Mouse (Mus musculus) kidney, postnatal 36 days (tissue): Measurements from ENCODE around the gene Nutm1.
A peak's percentile ranks its signal among the peaks of the same experiment; 100 is the strongest.

Source experiments
- DNase-seq, 2 experiments: peaks; one replicate each; pipeline ENCODE4 v3.0.0; 2021 to 2022; ENCODE audit warnings: mixed read lengths in 2 of 2

The Nutm1 gene

DNA sequence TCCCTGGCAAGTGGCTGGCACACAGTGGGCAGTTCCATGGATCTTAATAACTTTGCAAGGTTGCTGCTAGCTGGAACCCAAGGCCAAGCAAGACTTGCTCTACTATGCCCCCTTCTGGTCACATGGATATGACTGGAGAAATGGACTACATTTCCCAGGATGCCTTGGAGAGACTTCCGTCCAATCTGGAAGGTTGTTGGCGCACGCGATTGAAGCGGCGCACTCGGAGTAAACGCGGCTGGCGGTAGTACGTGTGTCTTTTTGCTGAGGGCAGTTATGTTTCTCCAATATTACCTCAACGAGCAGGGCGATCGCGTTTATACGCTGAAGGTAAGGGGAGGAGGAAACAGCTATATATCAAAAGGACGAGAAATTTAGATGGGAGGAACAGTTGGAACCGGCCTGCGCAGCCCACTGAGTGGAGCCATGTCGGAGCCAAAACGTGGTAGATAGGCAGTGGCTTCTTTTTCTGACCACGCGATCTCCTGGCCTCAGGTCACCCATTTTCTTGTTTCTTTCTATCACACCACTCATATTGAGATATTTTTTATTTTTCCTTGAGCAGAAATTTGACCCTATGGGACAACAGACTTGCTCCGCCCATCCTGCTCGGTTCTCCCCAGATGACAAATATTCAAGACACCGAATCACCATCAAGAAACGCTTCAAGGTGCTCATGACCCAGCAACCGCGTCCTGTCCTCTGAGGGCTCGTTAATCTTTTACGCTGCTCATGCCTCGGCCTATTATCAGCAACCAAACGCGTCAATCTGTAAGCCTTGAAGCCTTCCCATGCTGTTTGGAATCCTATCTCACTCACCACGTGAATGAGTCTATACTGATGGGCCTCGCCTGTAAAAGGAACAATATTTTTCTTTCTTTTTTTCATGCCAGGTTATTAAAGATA lies 2.9 kb upstream of the Nutm1 start, which contains the start of gene Nop10:
Nop10 (plus strand) TSS at position 179 of the 906 bp plus-strand sequence.
- peak; percentile 87 for DNase-seq

DNA sequence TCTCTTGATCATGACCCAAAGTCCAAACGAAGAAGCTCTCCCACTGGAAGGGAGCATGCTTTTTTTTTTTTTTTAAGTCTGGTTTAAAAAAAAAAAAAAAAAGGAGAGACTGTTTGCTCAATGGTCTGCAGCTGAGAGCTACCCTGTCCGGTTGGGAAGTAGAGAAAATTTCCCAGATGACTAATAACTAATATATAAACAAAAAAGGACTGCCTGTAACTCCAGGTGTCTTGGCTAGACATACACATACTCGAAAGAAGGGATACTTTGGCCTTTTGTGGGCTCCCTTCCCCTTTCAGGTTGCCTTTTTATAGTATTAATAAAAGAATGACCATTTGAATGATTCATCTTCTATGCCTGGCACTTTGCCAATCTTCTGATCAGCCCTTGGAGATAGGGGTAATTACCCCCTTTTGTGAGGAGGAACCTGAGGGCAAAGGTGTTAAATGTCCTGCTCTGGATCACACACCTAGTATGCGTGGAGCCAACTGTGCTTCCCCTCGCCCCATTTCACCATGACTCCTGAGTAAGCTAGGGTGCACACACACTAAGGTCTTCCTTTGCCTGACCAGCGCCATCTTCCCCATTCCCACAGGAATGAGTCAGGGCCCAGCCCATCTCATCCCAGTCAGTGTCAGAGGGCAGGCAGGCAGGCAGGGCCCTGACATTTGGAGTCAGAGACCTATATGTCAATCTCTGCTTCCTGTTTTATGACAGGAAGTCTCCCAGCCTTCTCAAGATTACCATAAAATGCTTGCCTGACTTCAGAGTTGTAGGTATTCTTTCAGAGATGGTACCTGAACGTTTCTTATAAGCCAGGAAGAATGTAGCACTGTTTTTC lies 4.2 kb downstream of the Nutm1 start:
- no peak for DNase-seq

DNA sequence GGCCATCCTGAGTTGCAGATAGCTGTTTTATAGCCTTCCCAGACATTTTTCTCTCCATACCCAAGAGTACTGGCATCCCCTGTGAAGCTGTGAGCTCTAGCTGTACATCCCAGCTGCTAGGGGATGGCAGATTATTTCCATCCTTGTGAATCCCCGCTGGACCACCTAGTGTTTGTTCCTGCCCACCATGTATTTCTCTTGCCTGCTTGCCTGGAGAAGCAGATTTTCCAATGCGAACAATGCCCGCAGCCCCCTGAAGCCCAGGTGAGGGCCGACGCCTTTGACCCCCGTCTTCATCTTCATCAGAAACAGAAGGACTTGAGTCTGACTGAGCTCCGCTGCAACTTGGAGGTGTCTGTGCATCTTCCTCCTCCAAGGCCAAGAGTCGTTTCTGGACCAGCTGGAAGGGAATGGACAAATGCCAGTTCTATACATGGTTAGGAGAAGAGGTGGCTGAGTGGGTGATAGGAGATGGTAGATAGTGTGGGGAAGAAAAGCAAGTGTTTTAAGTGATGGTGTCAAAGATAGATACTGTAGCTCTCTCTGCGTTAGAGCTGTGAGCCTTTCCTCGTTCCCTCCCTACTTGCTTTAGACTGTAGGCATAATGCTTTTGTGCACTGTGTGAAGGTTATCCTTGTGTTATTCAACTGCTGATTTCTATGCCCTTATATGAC lies 9.2 kb downstream of the Nutm1 start:
- no peak for DNase-seq

DNA sequence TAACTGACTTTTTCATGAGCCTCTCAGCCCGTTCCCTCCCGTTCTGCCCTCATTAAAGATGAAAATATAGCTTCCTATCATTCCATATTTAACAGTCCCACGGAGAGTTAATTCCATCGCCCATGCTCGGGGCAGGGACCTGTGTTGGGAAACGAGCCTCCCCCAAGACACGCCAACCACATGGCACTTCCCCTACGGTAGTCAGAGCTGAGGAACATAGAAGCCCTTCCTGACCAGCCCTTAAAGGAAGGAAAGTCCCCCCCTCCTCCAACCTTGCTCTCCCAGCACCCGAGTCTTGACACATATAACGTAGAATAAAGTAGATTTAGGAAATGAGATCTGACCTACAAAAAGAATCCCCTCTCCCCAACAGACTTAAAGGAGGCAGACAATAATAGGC lies 11.8 kb downstream of the Nutm1 start:
- DNase-seq, result no peak

DNA sequence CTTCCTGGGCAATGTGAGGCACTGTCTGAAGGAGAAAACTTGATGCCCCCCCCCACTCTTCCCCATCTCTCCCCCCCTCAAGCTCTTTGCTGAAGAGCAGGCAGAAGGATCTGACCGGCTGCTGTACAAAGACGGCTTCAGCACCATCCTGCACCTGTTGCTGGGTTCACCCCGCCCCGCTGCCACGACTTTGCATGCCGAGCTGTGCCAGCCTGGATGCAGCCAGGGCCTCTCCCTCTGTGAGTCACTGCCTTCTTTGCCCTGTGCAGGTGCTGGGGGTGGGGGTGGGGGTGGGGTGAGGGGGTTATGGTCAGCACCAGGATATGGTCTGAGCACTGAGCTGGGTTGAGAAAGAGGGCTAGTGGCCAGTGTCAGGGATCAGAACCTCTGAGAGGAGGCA lies 12.9 kb downstream of the Nutm1 start:
- DNase-seq, result no peak

DNA sequence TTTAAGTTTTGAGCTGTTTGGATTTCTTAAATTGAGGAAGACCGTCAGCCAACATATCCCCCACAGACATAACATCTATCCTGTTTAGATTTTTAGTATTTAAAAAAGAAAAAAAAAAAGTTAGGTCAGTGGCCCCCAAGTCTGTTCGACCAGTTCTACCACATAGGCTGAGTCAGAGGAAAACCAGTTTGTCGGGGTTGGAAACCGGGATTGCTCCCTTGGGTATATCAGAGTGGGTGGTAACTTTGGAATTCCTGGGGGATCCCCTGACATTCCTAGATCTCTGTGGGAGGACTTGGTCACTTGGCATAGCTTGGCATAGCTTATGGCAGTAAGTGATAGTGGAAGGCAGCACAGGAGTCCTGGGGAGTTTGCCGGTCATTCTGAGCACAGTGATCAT lies 13.8 kb downstream of the Nutm1 start:
- no peak for DNase-seq

DNA sequence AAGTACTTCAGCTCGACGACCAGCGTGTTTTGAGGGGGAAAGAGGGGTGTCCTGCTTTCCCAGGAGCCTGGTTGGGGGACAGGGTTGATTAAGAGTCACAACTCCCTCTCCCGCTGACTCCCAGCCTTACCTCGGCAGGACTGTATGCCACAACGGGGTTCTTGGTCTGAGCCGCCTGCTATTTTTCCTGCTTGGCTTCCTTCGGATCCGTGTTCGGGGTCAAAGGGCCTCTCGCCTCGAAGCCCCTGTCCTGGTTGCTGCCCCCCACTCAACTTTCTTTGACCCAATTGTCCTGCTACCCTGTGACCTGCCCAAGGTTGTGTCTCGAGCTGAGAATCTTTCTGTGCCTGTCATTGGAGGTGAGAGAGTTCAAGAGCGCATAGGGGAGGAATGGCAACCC lies 17.3 kb downstream of the Nutm1 start:
- no peak for DNase-seq

DNA sequence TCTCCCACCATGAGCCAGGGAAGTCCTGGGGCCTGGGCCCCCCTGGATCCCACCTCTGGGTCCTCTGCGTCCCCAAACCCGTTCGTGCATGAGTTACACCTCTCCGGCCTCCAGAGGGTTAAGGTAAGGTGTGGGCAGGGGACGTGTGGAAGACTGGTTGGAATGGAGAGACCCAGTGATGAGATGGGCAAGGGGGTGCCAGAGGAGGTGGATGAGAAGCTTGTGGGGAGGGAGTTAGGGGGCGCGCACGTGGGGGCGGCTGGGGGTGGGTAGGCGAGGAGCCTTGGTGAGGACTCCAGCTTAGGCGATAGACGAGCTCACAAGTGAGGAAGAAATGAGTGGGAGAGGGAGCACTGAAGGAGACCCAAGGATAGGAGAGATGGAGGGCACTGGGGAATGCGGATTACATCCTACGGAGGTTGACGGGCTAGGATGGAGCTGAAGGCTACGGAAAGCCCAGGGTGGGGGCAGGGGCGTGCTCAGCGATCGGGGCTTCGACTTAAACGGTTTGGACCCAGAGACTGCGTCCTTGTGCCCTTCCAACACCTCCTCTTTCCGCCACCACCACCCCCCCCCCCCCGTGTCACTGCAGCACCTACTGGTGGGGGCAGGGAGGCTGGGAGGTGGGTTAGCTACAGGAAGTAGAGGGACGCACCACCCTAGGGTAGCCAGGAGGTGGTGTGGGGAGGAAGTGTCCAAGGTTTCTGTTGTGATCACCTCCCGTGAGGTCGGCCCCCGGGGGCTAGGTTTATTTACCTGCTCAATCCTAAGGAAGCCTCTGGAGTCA lies 19.0 kb downstream of the Nutm1 start:
- peak in 1 of 2 experiments; percentile 36 for DNase-seq

DNA sequence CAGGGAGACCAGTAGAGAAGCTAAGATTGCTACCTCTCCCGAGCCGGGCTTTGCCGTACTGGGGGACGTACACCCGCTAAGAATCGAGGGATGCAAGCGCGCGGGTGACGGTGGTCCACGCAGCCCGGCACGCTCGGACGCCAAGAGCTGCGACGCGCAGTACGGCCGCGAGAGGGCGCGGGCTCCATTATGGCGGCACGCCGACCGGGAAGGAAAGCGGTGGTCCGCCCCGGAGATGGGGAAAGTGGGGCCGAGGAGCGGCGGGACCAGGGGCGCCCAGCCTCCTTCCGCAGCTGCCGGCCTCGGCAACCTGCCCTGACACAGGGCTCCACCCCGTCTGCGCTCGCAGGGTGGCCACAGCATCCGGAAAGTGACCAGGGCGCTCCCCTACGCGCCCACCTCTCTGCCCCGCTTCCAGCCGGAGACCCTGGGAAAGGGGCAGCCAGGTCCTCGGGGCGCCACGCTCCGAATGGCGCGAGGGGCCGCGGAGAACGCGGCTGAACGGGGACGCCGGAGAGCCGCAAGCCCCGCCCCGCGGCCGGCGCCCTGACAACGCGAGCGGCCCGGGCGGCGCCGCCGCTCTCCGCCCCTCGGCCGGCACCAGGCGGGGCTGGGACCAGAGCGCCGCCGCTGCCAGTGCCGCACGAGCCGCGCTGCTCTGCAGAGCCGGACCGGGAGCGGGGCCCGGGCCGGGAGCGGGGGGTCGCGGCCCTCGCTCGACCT lies 19.7 kb downstream of the Nutm1 start, which contains the start of gene Lpcat4:
Lpcat4 (plus strand) TSS at position 257 of the 723 bp plus-strand sequence.
- peak; percentile 80 to 92 for DNase-seq

DNA sequence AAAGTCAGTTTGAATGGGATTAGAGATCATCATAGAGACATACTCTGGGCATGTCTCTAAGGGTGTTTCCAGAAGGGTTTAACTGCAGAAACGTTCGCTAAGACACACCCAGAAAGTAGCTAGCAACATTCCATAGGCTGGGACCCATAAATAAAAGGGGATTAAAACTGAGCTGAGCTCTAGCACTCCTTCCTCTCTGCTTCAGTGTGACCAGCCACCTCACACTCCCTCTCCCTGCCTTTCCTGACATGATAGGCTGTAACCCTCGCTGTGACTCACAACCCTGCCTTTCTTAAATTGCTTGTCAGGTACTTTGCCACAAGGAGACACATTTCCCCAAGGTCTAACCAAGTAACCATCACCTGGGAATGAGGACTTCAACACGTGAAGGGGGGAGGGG lies 21.1 kb downstream of the Nutm1 start:
- no peak for DNase-seq

DNA sequence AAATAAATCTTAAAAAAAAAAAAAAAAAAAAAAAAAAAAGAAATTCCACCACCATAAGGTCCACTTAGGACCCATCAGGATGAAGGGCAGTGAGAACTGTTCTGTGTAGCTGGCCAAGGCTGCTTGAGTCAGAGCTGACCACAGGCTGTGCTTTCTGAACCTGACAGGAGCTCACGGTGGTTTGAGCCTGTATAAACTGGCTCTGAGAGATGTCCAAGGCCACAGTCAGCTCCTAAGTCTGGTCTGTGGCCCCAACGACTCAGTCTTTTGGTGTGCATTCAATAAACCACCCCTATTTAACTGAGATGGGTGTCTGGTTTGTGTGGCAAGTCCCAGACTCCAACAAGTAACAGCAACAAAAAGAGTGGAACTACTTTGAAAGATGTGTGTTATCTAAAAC lies 22.5 kb downstream of the Nutm1 start:
- DNase-seq, result no peak

DNA sequence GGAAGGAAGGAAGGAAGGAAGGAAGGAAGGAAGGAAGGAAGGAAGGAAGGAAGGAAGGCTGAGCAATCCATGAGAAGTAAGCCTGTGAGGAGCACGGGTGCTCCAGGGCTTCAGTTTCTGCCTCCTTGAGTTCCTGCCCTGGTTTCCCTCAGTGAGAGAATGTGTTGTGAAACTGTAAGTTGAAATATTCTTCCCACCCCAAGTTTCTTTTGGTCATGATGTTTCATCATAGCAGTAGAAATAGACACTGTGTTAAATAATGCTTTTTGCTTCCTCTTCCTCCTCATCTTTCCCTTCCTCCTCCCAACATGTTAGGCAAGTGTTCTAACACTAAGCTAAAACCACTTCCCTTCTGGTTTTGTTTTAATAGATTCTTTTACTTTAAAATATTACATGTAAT lies 26.5 kb downstream of the Nutm1 start:
- no peak for DNase-seq

DNA sequence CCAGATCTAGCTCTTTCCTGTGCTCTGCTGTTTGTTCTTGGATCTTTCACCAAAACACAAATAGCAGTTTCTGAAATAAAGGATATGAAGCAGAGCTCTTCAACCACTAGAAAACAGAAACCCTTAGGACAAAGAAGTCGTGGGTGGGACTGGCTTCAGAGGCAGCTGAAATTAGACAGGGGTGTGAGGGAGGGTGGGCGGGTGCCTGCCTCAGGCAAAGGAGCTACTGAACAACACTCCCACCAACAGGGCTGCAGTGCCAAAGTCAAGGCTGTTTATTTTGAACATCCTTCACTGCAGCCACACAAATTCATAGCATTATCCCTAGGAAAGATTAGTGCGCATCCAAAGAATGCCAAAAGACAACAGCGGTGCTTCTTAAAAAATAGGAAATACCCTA lies 34.7 kb downstream of the Nutm1 start:
- no peak for DNase-seq

DNA sequence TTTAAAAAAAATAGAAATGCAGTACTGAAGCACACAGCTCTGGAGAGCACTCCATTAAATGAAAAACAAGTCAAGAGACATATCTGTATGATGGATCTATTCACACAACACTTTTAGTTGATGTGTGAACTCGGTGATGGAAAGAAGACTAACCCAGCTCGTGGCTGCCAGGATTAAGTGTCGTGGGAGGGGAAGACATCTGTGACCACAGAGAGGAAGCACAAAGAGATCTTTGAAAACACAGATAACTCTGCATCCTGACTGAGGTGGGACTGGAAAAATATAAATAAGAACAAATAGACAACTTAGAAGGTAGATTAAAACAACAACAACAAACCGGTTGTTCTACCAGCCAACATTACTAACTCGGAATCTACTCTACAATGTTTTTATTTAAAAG lies 36.5 kb downstream of the Nutm1 start:
- DNase-seq, result no peak

DNA sequence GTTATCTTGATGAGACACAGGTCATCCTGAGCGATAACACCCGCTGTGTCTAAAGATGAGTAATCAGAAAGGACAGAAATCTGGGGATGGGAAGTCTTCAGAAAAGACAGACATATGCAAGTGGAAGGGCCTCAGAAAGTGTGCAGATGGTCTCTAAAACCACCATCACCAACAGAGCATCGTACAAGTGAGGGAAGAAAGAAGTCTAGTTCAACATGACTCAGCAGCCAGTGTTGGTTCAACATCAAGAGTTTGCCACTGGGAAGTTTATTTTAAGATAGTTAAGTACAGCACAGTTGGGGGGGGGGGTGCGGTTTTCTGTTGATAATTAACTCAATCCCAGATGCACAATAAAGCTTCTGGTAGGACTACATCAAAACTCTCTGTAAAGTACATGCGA lies 38.2 kb downstream of the Nutm1 start:
- DNase-seq, result no peak

DNA sequence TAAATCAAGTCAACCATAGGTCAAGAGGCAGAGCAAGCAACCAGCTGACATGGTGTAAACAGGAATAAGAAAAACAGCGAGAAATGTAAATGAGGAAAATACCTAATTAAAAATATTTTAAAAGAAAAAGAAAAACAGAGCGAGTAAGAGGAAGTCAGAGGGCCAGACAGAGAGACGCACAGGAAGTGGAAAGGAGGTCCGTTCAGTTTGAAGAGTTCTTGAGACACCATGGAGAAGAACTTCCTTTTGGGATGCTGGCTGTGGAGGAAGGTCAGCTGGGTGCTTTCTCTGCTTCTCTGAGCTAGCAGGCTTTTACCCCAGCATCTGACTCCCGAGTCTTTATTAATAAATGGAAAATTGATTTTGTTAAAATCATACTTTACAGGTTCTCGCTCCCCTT lies 41.5 kb downstream of the Nutm1 start:
- DNase-seq, result no peak

DNA sequence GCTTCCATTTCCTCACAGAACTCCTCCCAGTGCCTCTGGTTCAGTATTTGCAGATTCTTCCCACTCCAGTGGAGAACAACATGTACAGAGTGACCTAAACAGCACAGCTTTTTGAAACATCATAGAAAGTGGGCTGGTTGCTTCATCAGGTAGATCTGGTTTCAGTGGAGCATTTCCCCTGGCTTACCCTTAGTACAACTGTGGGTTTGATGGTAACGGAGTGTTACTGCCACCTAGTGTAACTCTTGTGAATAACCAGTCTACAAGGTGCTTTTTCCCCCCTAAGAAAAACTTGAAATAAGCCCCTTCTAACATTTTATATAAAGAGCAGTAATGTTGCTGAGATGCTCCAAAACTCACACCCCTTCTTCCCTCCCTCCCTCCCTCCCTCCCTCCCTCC lies 43.1 kb downstream of the Nutm1 start:
- peak in 1 of 2 experiments; percentile 12 for DNase-seq

DNA sequence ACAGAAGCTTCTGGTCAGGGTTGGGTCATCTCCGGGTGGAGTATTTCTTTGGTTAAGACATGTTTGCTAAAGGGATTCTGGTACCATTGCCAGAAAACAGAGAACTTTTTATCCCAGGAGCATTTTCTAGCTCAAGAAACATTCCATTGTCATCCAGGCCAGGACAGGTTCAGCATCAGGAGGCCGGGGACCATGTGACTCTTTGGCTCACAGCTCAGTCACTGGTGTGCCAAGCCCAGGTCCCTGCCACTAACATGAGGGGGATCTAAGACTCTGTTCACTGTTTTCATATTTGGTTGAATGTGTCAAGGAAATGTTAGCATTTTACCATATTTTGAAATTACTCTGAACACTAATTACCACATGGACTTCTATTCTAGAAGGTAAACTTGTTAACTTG lies 48.4 kb downstream of the Nutm1 start:
- DNase-seq, result no peak

DNA sequence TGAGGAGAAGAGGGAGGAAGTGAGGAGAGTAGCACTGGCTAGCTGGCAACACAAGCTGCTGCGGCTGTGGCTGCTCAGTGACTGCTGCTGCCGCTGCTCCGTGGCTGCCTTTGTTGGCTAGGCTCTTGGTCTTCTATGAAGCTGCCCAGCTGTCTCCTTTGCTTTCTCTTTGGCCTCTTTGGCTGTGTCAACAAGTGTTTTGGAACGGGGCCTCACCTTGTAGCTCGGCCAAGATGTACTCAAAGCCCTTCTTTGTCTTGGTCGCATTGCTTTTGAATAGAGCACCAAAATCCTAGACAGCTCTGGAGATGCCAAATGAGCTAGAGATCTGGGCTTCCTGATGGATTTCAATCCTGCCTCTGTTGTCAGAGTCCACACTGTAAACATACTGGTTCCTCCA lies 48.9 kb downstream of the Nutm1 start:
- DNase-seq, result no peak

DNA sequence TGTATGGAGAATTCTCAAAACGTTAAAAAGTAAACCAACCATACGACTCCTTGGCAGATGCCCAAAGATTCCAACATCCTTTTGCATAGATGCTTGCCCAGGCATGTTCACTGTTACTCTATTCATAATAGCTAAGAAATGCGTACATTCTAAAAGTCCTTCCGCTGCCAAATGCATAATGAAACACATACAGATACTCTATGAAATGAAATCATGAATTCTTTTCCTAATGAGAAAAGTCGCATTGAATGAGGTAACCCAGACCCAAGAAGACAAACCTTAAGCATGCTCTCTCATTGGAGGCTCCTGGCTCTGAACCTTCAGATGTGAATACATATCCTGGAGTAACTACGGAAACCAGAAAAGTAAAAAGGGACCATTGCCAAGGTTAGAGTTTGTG lies 56.0 kb downstream of the Nutm1 start:
- peak in 1 of 2 experiments; percentile 35 for DNase-seq
